Mouse (Mus musculus) C2C12 (cell line): ENCODE measurements around the gene Mpzl1.

Experiments
- CTCF ChIP-seq: IDR thresholded peaks from one replicate; pipeline ENCODE4 v1.5.1; 2011; ENCODE audit not compliant: control insufficient read depth, insufficient read depth, insufficient read length
- FOSL1 ChIP-seq: IDR thresholded peaks from one replicate; pipeline ENCODE4 v1.8.0; 2011; ENCODE audit warnings: mild to moderate bottlenecking, low read length; ENCODE audit not compliant: poor library complexity, insufficient read depth, severe bottlenecking

- no peak for TF ChIP-seq CTCF
- TF ChIP-seq FOSL1 = no peak
Measured at GRCm38 (mm10) chr1:165605774-165606173, 28.6 kb downstream of the Mpzl1 start.
